Mouse (Mus musculus) B cell, adult 2 months (primary cell): ENCODE results near the gene Ptprg.

Experiments
- DNase-seq, 2 experiments: peaks; one replicate each; pipeline ENCODE4 v3.0.0; 2022

The Ptprg gene

DNA sequence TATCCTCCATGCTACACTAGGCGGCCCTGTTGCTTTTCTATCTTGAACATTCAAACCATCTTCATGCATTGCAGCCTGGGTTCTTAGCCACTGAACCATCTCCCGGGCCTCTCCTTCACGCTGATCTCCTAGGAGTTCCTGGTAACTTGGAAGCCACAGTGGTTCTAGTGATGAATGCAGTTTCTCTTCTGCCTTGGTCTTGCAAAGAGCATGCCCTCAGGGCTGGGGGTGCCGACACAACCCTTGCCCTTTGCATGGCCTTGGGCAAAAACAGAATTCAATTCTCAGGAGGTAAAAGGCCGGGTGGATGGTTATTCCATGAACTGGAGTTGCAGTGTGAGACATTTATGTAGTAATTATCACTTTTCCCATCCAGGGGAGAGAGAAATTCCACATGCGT is 67.0 kb downstream of the Ptprg start:
- DNase-seq: no peak

DNA sequence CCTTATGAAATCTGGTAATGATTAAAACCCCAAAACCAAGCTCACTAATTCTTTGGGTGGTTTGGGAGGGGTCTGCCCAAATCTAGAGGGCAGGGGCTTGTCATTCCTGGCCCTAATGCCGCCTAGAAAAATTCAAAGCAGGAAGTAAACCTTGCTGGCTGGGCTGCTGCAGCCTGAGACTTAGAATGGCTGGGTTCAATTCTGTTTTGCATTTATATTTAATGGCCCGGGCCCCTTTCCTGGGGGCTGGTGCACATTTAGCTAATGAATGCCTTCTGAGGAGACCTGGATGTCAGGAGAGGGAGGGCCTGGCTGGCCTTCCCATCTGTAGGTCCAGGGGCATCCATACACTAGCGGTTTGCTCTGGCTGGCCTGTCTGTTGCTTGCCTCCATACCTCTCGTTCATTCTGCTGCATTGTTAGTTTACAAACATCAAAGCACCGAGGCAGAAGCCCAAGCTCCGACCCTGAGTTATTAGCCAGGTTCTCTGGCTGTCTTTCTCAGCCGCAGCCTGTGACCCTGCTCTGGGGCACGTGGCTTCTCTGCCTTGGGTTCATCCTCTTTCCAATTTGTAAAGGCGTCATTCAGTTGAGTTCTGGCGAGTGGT is 67.7 kb downstream of the Ptprg start:
- no peak for DNase-seq

DNA sequence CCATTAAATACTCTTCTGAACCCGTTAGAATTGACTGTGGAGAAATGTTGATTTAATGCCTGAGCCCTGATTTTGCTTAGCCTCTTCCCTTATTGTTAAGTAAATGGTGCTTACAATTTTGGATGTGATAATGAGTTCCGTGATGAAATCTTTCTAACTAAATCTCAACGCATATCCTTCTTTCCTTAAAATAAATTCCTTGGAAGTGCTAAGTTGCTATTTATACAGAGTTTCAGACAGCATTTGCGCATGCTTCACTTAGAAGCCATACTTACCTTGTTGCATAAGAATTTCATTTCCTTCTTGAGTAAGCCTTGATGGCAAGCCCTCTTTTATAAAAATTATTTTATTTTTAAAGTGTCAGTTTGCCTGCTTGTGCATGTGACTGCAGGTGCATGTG is 70.2 kb downstream of the Ptprg start:
- DNase-seq: no peak

DNA sequence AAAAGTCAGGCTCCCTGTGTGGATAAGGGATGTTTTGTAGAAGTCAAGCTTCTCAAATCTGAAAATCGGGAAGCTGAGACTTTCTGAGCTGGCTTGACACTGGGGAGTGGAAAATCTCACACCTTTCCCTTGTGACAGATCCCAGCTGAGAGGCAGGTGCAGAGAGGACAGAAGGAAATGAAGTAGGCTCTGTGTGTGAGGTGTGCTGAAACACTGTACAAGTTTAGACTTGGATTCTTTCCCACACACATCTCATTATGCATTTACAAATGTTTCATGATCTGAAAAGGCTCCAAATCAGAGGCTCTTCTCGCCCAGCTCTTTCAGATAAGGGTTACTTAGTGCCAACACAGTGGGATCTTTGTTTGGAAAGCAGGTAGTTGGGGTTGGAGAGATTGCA is 77.4 kb downstream of the Ptprg start:
- no peak for DNase-seq

DNA sequence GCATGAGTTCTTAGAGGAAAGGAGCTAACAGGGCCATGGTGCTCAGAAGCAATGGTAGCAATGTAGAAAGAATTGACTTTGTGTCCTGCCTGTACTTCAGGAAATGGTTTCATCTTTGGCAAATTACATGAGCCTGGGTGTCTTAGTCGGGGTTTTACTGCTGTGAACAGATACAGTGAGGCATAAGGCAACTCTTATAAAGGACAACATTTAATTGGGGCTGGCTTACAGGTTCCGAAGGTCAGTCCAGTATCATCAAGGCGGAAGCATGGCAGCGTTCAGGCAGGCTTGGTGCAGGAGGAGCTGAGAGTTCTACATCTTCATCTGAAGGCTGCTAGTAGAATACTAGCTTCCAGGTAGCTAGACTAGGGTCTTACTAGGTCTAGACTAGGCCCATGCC is 78.2 kb downstream of the Ptprg start:
- DNase-seq: no peak

DNA sequence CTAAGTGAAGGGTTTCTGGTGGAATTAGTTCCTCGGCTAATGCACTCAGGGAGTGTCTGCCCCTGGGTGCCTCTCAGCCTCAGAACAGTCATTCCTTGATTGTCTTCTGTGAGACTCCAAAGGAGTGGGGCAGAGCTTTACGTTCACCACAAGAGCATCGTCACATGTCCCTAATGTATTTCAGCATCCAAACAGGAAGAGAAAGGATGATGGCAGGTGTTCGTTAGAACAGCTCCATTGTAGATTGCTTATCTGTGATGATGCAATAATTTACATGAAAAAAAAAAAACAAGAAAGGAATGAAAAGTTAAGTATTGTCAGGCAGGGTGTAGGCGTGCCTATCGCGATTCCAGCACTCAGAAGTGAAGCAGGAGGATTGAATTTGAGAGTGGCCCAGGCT is 84.3 kb downstream of the Ptprg start:
- DNase-seq: no peak

DNA sequence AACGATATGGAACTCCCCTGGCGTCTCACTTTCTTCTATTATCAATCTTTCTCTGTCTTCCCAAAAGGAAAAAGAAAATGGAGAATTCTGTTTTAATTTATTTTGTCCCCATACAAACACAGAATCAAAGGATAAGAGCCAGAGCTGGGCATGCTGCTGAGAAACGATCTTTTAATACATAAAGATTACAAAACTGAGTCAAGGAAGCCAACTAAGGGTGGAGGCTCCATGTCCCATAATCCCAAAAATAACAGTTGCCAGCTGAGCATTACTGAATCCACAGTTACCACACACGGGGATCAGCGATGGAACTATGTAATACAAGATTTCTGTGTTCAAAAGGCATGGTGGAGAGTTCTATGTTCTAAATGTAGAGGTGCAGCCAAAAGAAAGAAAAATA is 86.0 kb downstream of the Ptprg start:
- DNase-seq: no peak

DNA sequence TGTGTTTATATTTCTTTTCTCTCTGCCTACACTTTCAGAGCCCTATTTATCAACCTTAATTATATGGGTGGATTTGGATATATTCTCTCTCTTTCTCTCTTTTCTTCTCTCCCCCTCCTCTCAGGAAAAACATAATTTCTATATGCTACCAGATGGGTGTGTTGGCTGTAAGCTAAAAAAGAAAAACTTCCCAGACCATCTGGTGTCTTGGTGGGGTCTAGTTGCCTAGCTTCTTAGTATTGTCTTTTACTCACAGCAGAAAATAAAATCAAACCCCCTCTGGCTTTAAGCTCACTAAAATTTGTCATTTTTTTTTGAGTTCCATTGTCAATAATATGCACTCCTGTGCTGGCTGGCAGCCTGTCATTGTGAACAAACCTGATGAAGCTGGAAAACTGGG is 87.0 kb downstream of the Ptprg start:
- no peak for DNase-seq

DNA sequence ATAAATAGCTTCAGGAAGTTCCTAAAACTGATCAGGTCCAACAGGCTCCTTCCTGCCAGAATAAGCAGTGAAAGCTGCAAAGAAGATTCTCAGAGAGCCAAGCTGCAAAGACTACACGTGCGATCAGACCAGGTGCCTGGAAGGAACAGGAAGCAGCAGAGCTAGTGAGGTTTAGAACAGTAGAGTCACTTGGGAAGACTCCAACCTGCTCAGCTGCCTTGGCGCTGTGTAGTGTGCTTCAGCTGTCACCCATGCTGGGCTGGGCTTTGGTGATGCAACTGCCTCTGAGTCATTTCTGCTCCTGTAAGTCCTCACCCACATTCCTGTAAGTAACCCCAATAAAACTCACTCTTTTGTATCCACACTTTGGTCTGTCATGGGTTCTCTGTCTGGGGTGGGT is 87.7 kb downstream of the Ptprg start:
- no peak for DNase-seq

DNA sequence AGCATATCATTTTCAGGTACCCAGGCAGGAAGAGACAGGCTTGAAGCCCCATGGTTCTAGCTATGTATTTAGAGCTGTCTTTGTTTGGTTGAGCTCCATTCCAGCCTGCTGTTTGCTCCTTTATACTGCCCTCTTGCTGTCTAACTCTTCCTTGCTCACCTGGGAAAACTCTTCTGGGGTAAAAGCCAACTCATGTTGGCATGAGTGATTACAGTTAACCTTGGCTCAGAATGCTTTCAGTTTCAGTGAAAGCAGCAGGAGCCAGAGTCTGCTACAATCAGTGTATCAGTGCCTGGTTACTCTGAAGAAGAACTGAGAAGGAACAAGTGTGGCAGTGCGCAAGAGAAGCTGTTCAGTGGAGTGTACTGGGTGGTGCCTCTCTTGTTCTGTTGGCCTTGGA is 89.6 kb downstream of the Ptprg start:
- no peak for DNase-seq

DNA sequence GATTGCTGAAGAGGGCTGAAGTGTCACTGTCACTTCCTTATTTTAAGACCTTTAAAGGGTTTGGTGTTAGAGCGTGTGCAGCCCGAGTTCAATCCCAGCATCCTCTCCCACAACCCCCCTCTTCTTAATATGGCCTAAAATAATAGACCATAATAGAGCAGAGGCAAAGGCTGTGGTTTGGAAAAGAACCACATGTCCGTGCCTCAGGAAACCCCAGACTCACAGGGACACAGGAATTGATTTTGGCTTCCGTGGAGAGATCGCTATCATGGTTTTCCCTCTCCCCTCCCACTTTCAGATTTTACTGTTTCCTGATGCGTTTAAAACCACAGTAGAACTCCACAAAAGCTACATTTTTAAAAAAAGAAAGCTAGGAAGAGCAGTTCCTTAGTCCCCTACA is 104.0 kb downstream of the Ptprg start:
- no peak for DNase-seq

DNA sequence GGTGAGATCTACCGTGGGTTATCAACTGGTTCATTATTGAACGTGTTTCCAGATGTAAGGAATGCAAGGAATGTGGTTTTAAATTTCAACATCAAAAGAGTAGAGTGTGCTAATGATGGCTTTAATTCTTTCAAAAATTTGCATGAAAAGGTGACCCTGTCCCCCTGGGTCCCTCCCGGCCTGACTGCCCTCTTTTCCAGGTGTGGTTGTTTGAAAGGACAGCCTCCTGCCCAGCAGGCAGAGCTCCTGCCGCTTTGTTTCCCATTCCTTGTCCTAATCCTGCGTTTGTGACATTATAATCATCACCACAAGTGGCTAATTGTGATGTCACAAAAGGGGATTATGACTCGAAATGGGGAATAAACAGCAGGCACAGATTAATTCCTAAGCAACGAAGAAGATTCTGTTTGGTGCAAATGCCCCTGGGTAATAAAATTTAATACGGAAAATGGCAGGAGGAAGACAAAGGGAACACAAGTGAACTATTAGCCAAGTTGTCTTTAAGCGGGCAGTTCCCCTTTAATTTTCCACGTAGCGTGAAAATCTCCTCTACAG is 110.4 kb downstream of the Ptprg start:
- no peak for DNase-seq

DNA sequence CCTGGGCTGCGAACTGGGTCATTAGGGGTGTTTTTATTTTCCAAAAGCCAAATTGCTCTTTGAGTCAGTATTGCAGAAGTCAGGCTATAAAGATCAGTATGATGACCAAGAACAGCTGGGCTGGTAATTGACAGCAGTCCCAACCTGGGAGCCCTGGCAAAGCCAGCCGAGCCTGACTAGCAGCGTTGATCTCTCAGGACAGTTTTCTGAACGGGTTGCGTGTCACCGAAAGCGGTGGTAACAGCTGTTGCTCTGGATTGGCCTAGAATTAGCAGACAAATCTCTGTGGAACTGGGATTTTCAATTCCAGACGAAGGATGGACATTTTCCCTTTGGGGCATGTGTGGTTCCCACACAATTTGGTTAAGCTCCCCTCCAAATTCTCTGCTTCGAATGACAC is 111.0 kb downstream of the Ptprg start:
- no peak for DNase-seq

DNA sequence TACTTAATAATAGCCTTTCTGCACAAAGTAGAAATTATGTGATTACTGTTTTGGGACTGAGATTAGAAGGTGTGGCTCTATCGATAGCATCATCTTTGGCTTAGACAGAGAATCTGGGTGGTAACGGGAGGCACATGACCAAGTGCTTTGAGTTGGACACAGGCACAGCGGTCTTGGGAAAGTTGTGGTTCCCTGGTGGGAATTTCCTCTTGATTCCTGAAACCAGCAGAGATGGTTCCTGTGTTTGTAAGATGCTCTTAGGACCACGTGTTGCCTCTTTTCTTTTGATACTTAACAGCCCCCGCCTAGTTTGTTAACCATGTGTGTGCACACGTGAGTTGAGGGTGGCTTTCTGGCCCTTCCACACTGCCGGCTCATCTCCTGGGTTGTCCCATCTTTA is 111.7 kb downstream of the Ptprg start:
- no peak for DNase-seq

DNA sequence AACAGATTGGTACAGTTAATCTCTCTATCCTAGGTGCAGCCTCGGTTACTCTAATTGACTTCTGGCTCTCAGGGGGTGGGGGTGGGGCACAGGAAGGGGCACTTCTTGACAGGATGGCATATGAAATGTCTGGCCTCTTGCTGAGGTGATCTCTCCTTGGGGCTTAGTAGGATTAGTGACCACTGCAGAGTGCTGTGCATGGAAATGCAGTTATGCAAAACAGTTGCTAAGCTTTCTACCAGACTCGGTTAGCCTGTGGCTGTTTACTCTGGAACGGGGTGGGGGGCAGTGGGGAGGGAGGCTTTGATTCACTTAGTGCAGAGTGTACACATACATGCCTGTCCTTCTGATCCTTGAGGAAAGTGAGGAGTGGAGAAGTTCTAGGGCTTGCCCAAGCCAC is 114.4 kb downstream of the Ptprg start:
- DNase-seq: no peak

DNA sequence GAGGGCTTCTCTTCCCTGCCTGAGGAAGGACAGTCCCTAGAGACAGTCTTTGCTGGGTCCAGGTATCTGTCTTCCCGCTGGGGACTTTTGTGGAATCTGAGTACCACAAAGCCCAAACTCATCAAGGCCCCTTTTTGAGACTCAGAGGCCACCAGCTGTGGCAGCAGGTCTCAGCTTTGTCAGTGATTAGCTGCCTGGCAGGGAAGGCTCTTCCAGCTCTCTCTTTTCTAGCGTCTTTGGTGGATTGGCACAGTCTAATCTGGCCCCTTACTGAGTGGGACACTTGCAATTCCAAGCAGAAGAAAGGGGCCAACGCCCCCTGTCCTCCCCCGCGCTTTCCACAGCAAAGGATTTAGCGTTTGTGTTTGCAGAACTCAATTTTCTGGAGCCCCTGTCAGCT is 117.5 kb downstream of the Ptprg start:
- no peak for DNase-seq

DNA sequence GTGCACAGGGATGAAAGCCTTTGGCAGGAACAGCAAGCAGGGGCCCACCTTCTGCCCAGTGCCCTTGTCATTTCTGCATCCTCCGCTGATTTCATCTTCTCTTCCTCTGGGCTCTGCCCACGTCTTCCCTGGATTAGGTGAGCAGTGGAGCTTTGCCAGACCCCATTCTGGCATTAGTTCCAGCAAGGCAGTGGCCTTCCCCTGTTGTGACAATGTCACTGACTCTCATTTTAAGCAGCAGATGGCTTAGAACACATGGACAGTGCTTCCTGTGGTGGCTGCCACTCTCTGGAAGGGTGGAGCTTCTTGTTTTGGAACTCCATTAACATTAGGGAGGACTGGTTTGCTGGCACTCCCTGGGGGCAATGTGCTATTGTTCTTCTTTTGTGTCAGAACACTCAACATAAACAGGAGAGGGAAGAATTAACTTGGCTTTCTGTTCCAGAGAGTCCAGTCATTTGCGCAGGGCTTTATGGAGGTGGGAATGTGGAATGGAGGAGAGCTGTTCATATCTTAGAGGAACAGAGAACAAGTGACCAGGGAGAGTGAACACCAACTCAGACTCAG is 119.7 kb downstream of the Ptprg start:
- DNase-seq: no peak

DNA sequence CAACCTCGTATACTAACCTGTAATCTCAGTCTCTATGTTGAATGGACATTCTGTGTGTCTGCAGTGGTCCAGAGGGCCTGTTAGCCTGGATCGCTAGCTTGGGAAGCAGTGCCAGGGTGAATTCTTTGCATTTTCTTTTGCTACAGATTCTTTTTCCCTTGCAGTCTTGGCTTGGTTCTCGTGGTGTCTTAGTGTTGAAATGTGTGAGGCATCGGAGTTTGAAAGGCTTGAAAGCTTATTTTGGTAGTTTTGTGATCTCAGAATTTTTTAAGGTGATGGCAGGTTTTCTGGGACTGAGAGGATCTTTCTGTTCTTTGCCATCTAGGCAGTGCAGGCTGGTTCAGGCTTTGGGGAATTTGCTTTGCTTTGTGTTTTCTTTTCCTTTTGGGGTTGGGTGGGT is 124.9 kb downstream of the Ptprg start:
- no peak for DNase-seq

DNA sequence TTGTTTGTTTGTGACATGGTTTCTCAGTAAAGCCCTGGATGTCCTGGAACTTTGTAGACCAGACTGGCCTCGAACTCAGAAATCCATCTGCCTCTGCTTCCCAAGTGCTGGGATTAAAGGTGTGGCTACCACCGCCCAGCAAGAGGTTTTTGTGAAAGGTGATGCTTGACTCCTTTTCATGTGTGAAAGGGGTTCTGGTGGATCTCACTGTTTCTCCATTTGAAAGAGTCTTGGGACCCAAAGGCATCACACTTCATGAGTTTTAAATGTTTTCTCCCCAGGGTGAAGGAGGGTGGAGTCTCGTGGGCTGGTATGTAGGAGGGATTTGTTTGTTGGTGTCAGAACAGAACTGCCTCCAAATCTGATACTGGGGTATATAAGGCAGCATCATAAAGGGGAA is 126.4 kb downstream of the Ptprg start:
- DNase-seq: no peak

DNA sequence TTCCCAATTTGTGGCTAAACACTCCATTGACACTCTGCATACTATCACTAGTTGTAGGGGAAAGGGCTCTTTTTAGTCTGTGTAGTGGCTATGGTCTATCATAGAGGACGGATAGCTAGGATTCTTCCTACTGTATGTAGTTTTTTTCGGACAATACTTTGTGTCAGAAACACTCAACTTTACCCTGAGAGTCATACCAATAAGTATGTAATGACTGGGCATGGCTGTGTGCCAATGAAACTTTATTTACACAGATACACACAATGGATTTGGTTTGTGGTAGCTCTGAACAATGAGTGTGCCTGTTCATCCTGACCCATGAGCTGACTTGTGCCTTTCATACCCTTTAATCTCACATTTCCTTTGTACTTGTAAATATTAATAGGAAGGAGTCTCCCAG is 127.3 kb downstream of the Ptprg start:
- no peak for DNase-seq

DNA sequence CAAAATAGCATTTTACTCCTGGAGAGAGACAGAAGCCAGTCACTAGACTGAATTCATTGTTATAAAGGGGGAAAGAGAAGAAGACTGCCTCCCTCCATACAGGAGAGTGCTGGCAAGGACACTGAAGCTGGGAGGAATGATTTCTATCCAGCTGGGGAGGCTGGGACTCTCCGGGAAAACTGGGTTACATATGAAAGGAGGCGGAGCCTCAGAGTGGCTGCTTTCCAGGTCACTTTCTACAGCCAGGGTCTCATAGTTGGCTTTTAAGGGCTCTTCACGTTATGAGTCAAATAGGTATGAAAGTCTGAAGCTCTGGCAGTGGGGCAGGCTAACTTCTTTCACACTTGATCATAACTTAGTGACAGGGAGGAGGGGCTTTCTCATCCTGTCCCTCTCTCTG is 129.1 kb downstream of the Ptprg start:
- no peak for DNase-seq

DNA sequence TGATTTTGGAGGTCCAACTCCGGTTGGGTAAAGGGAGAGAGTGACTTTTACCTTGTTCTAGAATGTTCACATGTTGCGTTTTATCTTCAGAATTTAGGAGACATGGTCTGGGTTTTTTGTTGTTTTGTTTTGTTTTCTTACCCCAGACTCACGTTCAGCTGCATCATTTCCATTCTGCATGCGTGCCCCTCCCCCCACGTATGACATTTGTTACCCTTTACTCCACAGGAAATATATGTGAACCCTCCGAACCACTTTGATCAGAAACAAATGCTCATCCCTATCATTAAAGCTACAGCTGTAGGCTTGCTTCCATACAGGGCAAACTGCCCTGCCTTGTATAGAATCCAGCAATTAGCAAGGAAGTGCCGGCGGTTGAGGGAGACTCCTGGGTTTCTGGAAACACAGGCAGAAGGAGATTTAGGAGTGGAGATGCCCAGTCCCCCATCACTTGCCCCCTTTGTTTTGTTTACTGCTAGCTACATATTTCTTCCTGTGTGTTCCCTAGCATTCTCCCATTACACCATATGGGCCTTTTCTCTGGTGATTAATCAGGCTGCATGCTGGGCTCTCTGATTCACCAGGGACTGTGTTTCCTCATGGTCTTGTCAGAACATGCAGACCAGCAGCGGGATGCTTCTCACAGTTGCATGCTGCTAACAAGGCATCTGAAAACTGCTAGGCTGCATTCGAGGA is 130.2 kb downstream of the Ptprg start:
- no peak for DNase-seq

DNA sequence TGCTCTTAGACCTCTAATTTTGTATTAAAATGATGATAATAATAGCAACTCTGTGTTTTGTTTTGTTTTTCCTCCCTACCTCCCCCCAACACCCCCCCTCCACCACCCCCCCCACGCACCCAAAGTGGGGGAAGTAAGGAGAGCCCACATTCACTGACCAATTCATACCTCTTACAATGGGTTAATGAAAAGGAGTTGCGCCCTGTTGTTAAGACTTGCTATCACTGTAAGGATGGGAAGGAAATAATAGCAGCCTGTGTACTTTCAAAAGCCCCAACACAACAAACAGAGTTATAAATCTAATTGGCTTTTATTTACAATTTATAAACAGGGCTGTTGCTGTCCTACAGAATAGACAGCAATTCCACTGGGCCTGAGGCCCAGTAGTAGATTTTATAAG is 130.8 kb downstream of the Ptprg start:
- no peak for DNase-seq

DNA sequence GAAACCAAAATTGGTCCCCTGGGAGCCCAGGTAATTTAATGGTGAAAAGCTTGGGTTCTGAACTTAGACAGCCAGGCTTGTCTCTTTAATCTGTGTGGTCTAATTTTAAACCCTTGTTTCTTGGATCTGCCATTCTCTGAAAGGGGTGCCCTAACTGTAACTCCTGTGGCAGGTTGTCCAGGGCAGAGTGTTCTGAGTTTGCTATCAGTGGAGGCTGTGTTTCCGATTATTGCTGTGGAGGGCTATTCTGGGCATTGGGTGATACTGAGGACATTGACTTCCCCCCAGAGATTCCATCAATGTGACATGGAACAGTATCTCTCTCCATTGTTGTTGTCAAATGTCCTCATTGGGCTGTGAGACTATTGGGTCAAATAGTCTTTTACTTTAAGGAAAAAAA is 134.2 kb downstream of the Ptprg start:
- DNase-seq: no peak

DNA sequence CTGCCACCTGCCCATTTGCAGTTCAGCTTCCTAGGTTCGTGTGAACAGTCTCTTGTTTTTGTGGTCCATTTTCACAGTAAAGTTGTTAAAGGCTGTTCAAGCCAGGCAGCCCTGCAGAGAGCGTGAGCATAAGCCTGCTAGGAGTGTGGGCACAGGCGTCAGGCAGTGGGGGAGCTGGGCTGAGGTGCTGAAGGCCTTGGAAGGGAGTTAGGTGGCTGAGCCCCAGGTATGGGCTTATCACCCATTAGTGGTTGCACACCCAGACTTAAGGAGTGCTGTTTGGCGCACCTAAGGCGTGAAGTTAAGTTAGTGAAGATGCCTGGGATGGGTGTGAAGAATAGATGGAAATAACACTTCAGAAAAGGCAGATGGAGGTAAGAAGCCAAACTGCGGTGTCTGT is 134.8 kb downstream of the Ptprg start:
- no peak for DNase-seq
